Mouse (Mus musculus) NIH3T3 (cell line): ENCODE results near the gene Slc9a4.
"Not testable (repeated sequence)": the region's sequence is repeated elsewhere in the genome, so short reads cannot be mapped to it uniquely, and the experiment has no call there.

Source experiments
- DNase-seq: peaks from one replicate; pipeline ENCODE4 v3.0.0-alpha.2; 2012; ENCODE audit warnings: low read depth

Slc9a4 gene

DNA sequence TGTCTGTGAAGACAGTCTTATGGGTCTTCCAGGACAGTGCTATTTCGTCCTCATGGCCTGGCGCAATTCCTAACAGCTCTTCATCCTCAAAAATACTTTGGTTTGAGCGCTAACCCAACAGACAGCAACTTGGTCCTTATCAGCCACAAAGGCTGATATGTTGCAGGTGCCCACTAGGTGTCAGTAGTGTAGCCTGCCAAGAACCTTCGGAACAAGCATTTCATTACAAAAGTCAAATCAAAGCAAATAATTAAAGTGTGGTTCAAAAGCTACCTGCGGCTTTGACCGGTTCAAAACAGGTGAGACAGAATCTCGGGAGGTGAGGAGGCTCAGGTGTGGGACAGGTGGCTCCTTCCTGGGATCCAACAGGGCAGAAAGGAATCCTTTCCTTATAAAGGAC, at the start of gene Slc9a4:
Gene Slc9a4 (plus strand): TSS at position 298 of the 400 bp plus-strand sequence.
- DNase-seq, result peak; percentile 78

- DNase-seq, result peak; percentile 34
Observed at GRCm38 (mm10) chr1:40537577-40537976, 42.3 kb upstream of the Slc9a4 start.

DNA sequence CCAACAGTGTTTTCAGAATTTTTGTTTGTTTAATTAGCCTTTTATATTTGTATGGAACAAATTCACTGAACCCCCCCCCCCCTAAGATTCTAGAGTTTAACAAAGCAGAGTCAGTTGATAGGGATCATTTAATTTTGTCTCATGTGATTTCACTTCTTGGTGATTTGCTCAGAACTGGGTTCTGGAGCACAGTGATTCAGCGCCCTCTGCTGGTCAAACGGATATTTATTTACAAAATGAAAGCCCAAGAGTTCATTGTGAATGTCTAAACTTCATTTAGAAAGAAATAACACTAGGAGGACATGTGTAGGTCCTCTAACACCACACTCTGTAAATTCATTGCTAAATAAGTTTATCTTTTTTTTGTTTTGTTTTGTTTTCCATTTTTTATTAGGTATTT, 35.2 kb upstream of the Slc9a4 start:
- DNase-seq, result peak; percentile 94

- DNase-seq, result no peak
Observed at GRCm38 (mm10) chr1:40546645-40547044, 33.2 kb upstream of the Slc9a4 start.

GRCm38 (mm10) chr1:40547064-40547572, 32.8 kb upstream of the Slc9a4 start:
- no peak for DNase-seq

- peak; percentile 11 for DNase-seq
Observed at GRCm38 (mm10) chr1:40547762-40548161, 32.1 kb upstream of the Slc9a4 start.

GRCm38 (mm10) chr1:40569374-40569773, 10.5 kb upstream of the Slc9a4 start:
- no peak for DNase-seq

DNA sequence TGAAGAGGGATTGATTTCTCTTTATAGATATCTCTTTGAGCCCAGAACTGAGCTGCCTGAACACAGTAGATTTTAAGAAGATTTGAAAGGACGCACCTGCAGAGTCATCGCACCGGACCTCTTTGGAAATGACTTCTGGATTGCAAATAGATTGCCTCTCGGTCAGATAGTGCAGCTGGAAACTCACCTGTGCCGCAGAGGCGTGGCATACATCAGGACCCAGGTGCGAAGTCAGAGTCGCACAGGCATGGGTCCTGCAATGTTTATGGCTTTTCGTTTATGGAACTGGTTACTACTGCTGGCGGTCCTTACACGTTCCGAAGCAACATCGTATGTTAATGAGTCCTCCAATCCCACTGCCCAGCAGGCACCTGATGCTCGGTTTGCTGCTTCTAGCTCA, 388 bp downstream of the Slc9a4 start:
- no peak for DNase-seq

DNA sequence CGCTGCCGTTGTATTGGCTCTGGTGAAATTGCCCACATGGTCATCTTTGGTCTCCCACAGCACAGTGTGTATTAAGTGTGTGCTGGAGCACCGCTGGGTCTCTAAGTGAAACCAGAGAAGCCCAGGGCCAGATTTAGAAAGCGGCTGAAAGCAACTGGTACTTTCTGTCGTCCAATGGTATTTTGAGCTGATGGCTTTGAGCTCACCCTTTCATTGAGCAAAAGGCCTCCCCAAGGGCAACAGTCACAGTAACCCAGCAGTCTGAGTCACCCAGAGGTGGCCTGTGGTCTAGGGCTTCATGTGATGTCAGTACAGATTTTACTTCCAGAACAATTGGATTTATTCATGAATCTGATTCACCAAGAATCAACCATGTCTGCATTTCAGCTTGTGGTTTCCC, 6.9 kb downstream of the Slc9a4 start:
- DNase-seq, result peak; percentile 52

GRCm38 (mm10) chr1:40590931-40591330, 11.1 kb downstream of the Slc9a4 start:
- DNase-seq, result no peak

DNA sequence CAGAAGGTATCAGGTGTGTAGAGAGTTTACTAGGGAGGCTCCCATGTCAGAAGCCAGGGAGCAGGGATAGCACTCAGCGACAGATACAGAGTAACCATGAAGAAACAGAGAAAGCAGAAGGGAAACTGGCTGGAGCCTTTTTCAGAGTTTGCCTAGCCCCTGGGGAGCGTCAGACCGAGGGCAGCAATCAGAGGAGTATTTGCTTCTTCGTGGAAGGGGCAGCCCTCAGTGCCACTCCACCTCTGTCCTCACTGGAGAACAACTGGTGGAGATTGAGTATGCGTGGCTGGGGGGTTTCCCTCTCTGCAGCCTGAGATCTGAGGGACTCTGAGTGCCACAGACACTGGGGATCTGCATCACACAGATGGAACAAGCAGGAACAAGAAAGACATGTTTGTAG, 17.9 kb downstream of the Slc9a4 start:
- DNase-seq, result no peak

GRCm38 (mm10) chr1:40599661-40600060, 19.8 kb downstream of the Slc9a4 start:
- DNase-seq, result not testable (repeated sequence)

GRCm38 (mm10) chr1:40600394-40601327, 20.8 kb downstream of the Slc9a4 start:
- peak; percentile 93 for DNase-seq

GRCm38 (mm10) chr1:40601461-40601860, 21.6 kb downstream of the Slc9a4 start:
- DNase-seq, result no peak

- no peak for DNase-seq
Observed at GRCm38 (mm10) chr1:40613219-40613618, 33.3 kb downstream of the Slc9a4 start.

GRCm38 (mm10) chr1:40619093-40619492, 39.2 kb downstream of the Slc9a4 start:
- peak; percentile 36 for DNase-seq

DNA sequence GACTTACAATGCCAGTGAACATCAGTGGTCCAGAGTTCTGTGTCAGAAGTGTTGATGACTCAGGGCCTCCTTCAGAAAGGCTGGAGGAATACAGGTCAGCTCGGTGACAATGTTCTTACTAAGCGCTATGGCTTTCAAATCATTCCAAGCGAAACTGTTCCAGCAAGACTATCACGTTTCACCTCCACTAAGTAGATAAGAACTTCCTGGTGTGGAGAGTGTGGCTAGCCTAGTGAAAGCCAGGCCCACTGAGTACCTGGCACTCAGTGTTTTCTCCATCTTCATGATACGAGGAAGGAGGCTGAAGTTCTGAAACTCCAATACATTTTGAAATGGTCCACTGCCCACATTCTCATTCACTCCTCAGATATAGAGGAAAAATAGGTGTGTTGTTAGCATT, 40.0 kb downstream of the Slc9a4 start:
- DNase-seq, result no peak

- no peak for DNase-seq
Observed at GRCm38 (mm10) chr1:40624954-40625353, 45.1 kb downstream of the Slc9a4 start.

- DNase-seq, result no peak
Observed at GRCm38 (mm10) chr1:40626954-40627353, 47.1 kb downstream of the Slc9a4 start.

GRCm38 (mm10) chr1:40628443-40628842, 48.6 kb downstream of the Slc9a4 start:
- DNase-seq, result no peak

DNA sequence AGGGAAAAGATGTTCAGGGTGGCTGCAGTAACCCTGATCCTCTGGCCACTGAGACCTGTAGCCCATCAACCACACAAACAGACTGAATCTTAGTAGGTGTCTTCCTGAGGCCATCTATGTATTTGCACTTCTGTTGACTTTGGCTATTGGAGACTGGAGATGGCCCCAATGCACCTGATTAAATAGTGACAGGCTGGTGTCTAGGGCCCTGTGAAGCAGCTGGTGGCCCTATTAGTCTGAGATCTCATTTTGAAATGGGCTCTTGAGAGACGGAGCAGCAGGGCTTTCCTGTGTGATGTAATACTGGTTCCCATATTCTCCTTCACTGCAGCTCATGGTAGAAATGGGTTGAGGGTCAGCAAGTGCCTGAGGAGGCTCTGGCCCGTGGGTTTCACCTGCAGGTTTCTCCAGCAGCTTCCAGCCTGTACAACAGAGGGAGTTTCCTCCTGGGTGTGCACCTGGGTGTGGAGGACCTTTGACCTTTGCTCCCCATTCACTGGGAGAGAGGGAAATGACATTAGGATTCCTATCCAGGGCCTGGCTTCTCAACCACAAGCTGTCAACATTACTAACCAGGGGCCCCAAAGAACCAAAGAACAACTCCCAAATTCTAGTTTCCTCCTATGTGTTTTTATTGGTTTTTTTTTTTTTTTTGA, 52.7 kb downstream of the Slc9a4 start:
- DNase-seq, result no peak

GRCm38 (mm10) chr1:40634608-40635007, 54.7 kb downstream of the Slc9a4 start:
- DNase-seq, result no peak

DNA sequence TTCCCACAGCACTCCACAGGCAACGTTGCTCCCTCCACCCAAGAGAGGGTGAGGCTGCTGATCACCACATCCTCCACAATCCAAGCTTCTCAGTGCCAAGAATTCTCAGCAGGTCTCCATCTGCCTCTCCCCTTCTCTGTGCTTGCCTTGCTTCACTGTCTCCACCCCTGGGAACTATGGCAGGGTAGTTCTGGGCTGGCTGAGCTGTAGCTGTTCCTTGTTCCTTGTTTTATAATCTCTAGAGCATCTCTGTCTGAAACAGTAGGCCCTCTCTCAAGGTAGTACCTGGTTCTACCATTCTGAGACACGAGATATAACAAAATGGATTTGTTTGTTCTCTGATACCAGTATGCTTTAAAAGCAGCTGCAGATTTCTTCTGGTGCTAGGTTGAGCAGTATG, 68.4 kb downstream of the Slc9a4 start:
- DNase-seq, result no peak
